Mouse (Mus musculus) testis, adult 2 months (tissue): ENCODE results near the gene Ift88.

Experiments used
- CTCF ChIP-seq: fragments of 200-500 bp; IDR thresholded peaks from 2 replicates; pipeline ENCODE4 v1.5.1; 2012; ENCODE audit warnings: low read depth, mild to moderate bottlenecking, inconsistent platforms, low read length, moderate library complexity; ENCODE audit not compliant: control insufficient read depth, insufficient read depth, insufficient replicate concordance
- POLR2A ChIP-seq: fragments of 200-500 bp; IDR thresholded peaks from 2 replicates; pipeline ENCODE4 v1.6.1; 2012; ENCODE audit warnings: low read depth, mild to moderate bottlenecking, inconsistent platforms, low read length, moderate library complexity; ENCODE audit not compliant: control insufficient read depth

- TF ChIP-seq POLR2A (no peak), CTCF (no peak)
These were observed 102.3 kb downstream of the Ift88 start for GRCm38 (mm10) chr14:57526050-57526623.
